In the genomic region with DNA sequence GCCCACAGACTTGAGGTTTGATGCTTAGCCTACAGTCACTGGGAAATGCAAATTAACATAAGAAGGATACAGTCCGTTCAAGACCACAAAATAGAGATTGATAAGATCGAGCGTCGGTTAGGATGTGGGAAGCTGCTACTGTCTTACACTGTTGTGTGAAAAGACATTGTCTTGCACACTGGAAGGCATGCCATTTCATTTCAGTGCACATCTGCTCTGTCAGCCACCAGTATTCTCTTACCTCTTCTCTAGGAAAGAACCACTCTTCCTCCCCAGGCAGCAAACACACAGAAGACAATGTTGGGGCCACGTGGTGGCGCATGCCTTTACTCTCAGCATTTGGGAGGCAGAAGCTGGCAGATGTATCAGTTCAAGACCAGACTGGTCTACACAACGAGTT, we compare ENCODE assay signal across 25 mouse cellular contexts. TPM values are rescaled to one million over a fixed set of nuclear protein-coding genes. Genes with fewer than 3 reads are reported as not detected.
A peak's percentile ranks its signal among the peaks of the same experiment; 100 is the strongest.
DNase-seq lines count a peak whose midpoint lies in the region; ATAC-seq and TF ChIP-seq lines count a peak whose summit lies in the region.
"Had no signal": no experiment of that assay in that cellular context is flagged by ENCODE, and none has a peak within 500 bp of the region (broad histone marks: within the 10 kb centered on the region; RNA-seq: fewer than 3 reads in every experiment).

No protein-coding gene starts in this region.

- peak; percentile 60; the same call in 1 of the 2 replicates for ATAC-seq in heart, embryonic 16.5 days (replicated peaks; ENCODE audit: extremely low read depth, insufficient read depth, low FRiP score)
- peak; percentile 57 for ATAC-seq in inflammation-experienced regulatory T-cells, adult 6 months
- ATAC-seq: midbrain, embryonic 15.5 days had no signal

- TF ChIP-seq CTCF in thymus, adult 2 months (IDR thresholded peaks at IDR 0.05; ENCODE audit: borderline replicate concordance, control insufficient read depth, extremely low read depth, insufficient read depth, low read length, poor library complexity) = no peak

- H3K4me1 ChIP-seq in heart, embryonic 16.5 days (ENCODE audit: control insufficient read depth, insufficient read depth, low read length) = no peaks in the 10 kb centered on the region
- peaks cover 21% of the 10 kb centered on the region for H3K4me1 ChIP-seq in thymus, adult 2 months (replicated peaks; ENCODE audit: control insufficient read depth, insufficient read depth, low read length)
- H3K4me1 ChIP-seq: embryonic facial prominence, embryonic 12.5 days; forebrain, embryonic 12.5 days; heart, embryonic 10.5 days; liver, embryonic 13.5 days; midbrain, embryonic 15.5 days; neural tube, embryonic 13.5 days had no signal

- H3K27me3 ChIP-seq in heart, embryonic 16.5 days (ENCODE audit: control insufficient read depth, insufficient read depth, low read length) = peaks cover 19% of the 10 kb centered on the region
- no peaks in the 10 kb centered on the region for H3K27me3 ChIP-seq in thymus, adult 2 months (ENCODE audit: control insufficient read depth, insufficient read depth, low read length)
- H3K27me3 ChIP-seq: midbrain, embryonic 15.5 days had no signal

- no peaks in the 10 kb centered on the region for H3K36me3 ChIP-seq in heart, embryonic 16.5 days (ENCODE audit: control insufficient read depth, insufficient read depth)
- no peaks in the 10 kb centered on the region for H3K36me3 ChIP-seq in thymus, adult 2 months (ENCODE audit: control insufficient read depth, insufficient read depth, low read length)
- H3K36me3 ChIP-seq: embryonic facial prominence, embryonic 12.5 days; forebrain, embryonic 12.5 days; heart, embryonic 10.5 days; hindbrain, embryonic 13.5 days; liver, embryonic 13.5 days; midbrain, embryonic 15.5 days; neural tube, embryonic 13.5 days had no signal

- H3K9ac ChIP-seq in heart, embryonic 16.5 days (ENCODE audit: low read length) = no peak overlapping the region
- H3K9ac ChIP-seq: embryonic facial prominence, embryonic 12.5 days; forebrain, embryonic 12.5 days; hindbrain, embryonic 13.5 days; liver, embryonic 13.5 days; midbrain, embryonic 15.5 days; neural tube, embryonic 13.5 days had no signal

- TF ChIP-seq POLR2A in thymus, adult 2 months (IDR thresholded peaks at IDR 0.05; ENCODE audit: control insufficient read depth, extremely low read depth, insufficient read depth, low read length, poor library complexity) = no peak

- H3K9me3 ChIP-seq in heart, embryonic 16.5 days (replicated peaks; ENCODE audit: control insufficient read depth, low read length) = no peaks in the 10 kb centered on the region
- H3K9me3 ChIP-seq: embryonic facial prominence, embryonic 12.5 days; forebrain, embryonic 12.5 days; heart, embryonic 10.5 days; hindbrain, embryonic 13.5 days; liver, embryonic 13.5 days; midbrain, embryonic 15.5 days; neural tube, embryonic 13.5 days had no signal

- H3K4me2 ChIP-seq in heart, embryonic 16.5 days (ENCODE audit: low read depth, low read length) = no peak overlapping the region
- H3K4me2 ChIP-seq: embryonic facial prominence, embryonic 12.5 days; forebrain, embryonic 12.5 days; hindbrain, embryonic 13.5 days; liver, embryonic 13.5 days; midbrain, embryonic 15.5 days; neural tube, embryonic 13.5 days had no signal

- no peak overlapping the region for H3K4me3 ChIP-seq in heart, embryonic 16.5 days (ENCODE audit: low read length)
- no peak overlapping the region for H3K4me3 ChIP-seq in thymus, adult 2 months (ENCODE audit: control insufficient read depth, insufficient read depth, low read length)
- H3K4me3 ChIP-seq: embryonic facial prominence, embryonic 12.5 days; forebrain, embryonic 12.5 days; heart, embryonic 10.5 days; hindbrain, embryonic 13.5 days; layer of hippocampus, adult 2 months; liver, embryonic 13.5 days; midbrain, embryonic 15.5 days; neural tube, embryonic 13.5 days had no signal

- 61% methylated on average over 7 of the region's 7 CpGs for WGBS in heart, embryonic 16.5 days
- 5% methylated on average over 7 of the region's 7 CpGs for WGBS in thymus, adult 2 months

- H3K27ac ChIP-seq in heart, embryonic 16.5 days (ENCODE audit: low read length) = no peak overlapping the region
- no peak overlapping the region; the same call in 1 of the 2 replicates for H3K27ac ChIP-seq in thymus, adult 2 months (ENCODE audit: control insufficient read depth, insufficient read depth, low read length)
- H3K27ac ChIP-seq: embryonic facial prominence, embryonic 12.5 days; forebrain, embryonic 12.5 days; heart, embryonic 10.5 days; hindbrain, embryonic 13.5 days; layer of hippocampus, adult 2 months; liver, embryonic 13.5 days; midbrain, embryonic 15.5 days; neural tube, embryonic 13.5 days had no signal

- intact Hi-C loops in heart, postnatal 36 days (cut with DNase I) = no loop called here

- DNase-seq in heart, postnatal 36 days = no peak
- peak; percentile 77 for DNase-seq in thymus, adult 2 months
- peak; percentile 77 for DNase-seq in thymus, postnatal 4 days
- no peak for DNase-seq in layer of hippocampus, adult 9-10 months (ENCODE audit: low spot score)
- no peak for DNase-seq in cerebellum, adult 9-11 months
- DNase-seq in adrenal gland, adult 8-10 months = no peak
- DNase-seq: adrenal gland, postnatal 25 days; cerebellum, postnatal 10 days; kidney, adult 8-10 months; kidney, postnatal 10 days; liver, embryonic 13.5 days; lung, adult 2 months; retina, postnatal 1 day; right cerebral cortex, postnatal 25 days; spleen, adult 18-20 months had no signal

RNA-seq across cellular contexts. Expression of gene Tnfrsf8, which starts 2.4 kb away (rescaled TPM):
- polyA plus RNA-seq in heart, embryonic 16.5 days (2015; fragmentation: Nextera tagmentation; extraction: Ambion mirVana) = 1.3 and 4.3 TPM in 2 replicates
- under 1 TPM in 1 of 2 experiments, not detected in 1; 0.11 TPM for total RNA-seq in heart, postnatal 36 days (2021)
- 10 to 100 TPM; 10.4 to 16.8 (median 14.5) TPM for polyA plus RNA-seq in inflammation-experienced regulatory T-cells, adult 6 months (2017; shearing (Covaris generic))
- 12.2 and 13.5 TPM in 2 replicates for polyA plus RNA-seq in thymus, adult 2 months (2012; rRNA removed)
- under 1 TPM; 0.22 to 0.87 (median 0.48) TPM for total RNA-seq in adrenal gland, adult 8-10 months (2022)
- polyA plus RNA-seq: heart, embryonic 10.5 days; intestine, embryonic 14.5 days; liver, embryonic 13.5 days; neural tube, embryonic 13.5 days had no signal

Comparison
In these comparisons a context has a peak if more than half of its experiments do, and no peak if none do; other contexts are left out.
1. DNase-seq: peak in thymus, adult 2 months (single experiment) and thymus, postnatal 4 days (single experiment); none in heart, postnatal 36 days (0 of 2), layer of hippocampus, adult 9-10 months (single experiment), cerebellum, adult 9-11 months (single experiment) and adrenal gland, adult 8-10 months (single experiment).